Mouse (Mus musculus) megakaryocyte, embryonic 14.5 days (primary cell): ENCODE measurements at regions not wholly inside any gene's neighbourhood (a gene's known extent, or its start where the extent isn't known, plus 50 kb on each side); places are given as distances from the start of the nearest gene placed in this dataset.

Experiments
- FLI1 ChIP-seq: IDR thresholded peaks from 2 replicates; pipeline ENCODE4 v1.6.1; 2012; ENCODE audit warnings: low read length, inconsistent platforms, mixed read lengths
- GATA1 ChIP-seq: IDR thresholded peaks from 3 replicates; pipeline ENCODE4 v1.6.1; 2012; ENCODE audit warnings: mixed read lengths, low read length, inconsistent platforms, borderline replicate concordance

DNA sequence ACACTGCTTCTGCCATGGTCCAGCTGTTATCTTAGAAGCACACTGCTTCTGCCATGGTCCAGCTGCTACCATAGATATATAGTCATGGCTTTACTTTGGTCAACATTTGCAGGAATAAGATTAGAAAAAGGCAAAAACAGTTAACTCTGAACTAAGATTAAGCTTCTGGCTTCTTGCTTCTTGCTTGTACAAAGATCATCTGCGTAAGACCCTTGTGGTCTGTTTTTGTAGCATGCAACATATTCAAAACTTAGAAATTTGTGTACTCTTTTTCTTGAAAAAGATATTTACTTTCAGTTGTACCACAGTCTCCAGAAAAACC, 130.5 kb downstream of the Mtx2 start:
- TF ChIP-seq GATA1 (no peak), FLI1 (no peak)
